Mouse (Mus musculus): ENCODE measurements around the gene Rasal3. TPM values are rescaled to one million over a fixed set of nuclear protein-coding genes. Genes with fewer than 3 reads are reported as not detected.
A peak's percentile ranks its signal among the peaks of the same experiment; 100 is the strongest.

Rasal3 gene
- polyA plus RNA-seq, 1 experiment, result 0.96 TPM

- Histone ChIP-seq H3K27me3 (ENCODE audit: control insufficient read depth, insufficient read depth, low read length, poor library complexity, severe bottlenecking) (no peaks in the 10 kb centered on the region), H3K9me3 (replicated peaks; ENCODE audit: control insufficient read depth, insufficient read depth, low read length, poor library complexity, severe bottlenecking) (no peaks in the 10 kb centered on the region), H3K4me3 (ENCODE audit: low read depth, low read length) (peak overlapping the region; percentile 77), H3K4me1 (ENCODE audit: control insufficient read depth, insufficient read depth, low read length) (peaks cover 2% of the 10 kb centered on the region), H3K9ac (ENCODE audit: low read depth, poor library complexity, severe bottlenecking) (peak overlapping the region; percentile 92), H3K27ac (ENCODE audit: insufficient read depth, low read length) (peak overlapping the region; percentile 63), H3K36me3 (ENCODE audit: control insufficient read depth, insufficient read depth, low read length, poor library complexity, severe bottlenecking) (peaks cover 39% of the 10 kb centered on the region)
- TF ChIP-seq EP300 (IDR thresholded peaks at IDR 0.05; ENCODE audit: insufficient read depth, low read depth, low read length), result peak; percentile 18; the same call in 1 of the 2 replicates
- no peak for TF ChIP-seq POLR2A (IDR thresholded peaks at IDR 0.05; ENCODE audit: insufficient read depth, low read length)
- no peak for TF ChIP-seq CTCF (IDR thresholded peaks at IDR 0.05; ENCODE audit: low read depth, low read length)
These were observed 39.1 kb downstream of the Rasal3 start for GRCm38 (mm10) chr17:32364331-32364730.

GRCm38 (mm10) chr17:32363821-32364301 is 39.5 kb downstream of the Rasal3 start:
- peak overlapping the region; percentile 77 for H3K4me3 ChIP-seq (ENCODE audit: low read depth, low read length)
- H3K9me3 ChIP-seq (replicated peaks; ENCODE audit: control insufficient read depth, insufficient read depth, low read length, poor library complexity, severe bottlenecking), result no peaks in the 10 kb centered on the region
- no peaks in the 10 kb centered on the region for H3K27me3 ChIP-seq (ENCODE audit: control insufficient read depth, insufficient read depth, low read length, poor library complexity, severe bottlenecking)
- no peak for TF ChIP-seq EP300 (IDR thresholded peaks at IDR 0.05; ENCODE audit: insufficient read depth, low read depth, low read length)
- no peak for TF ChIP-seq CTCF (IDR thresholded peaks at IDR 0.05; ENCODE audit: low read depth, low read length)
- TF ChIP-seq POLR2A (IDR thresholded peaks at IDR 0.05; ENCODE audit: insufficient read depth, low read length), result no peak
- no peak overlapping the region for H3K27ac ChIP-seq (ENCODE audit: insufficient read depth, low read length)
- H3K9ac ChIP-seq (ENCODE audit: low read depth, poor library complexity, severe bottlenecking), result peak overlapping the region; percentile 92
- H3K4me1 ChIP-seq (ENCODE audit: control insufficient read depth, insufficient read depth, low read length), result peaks cover 2% of the 10 kb centered on the region
- peaks cover 43% of the 10 kb centered on the region for H3K36me3 ChIP-seq (ENCODE audit: control insufficient read depth, insufficient read depth, low read length, poor library complexity, severe bottlenecking)

GRCm38 (mm10) chr17:32362686-32363085 is 40.7 kb downstream of the Rasal3 start:
- no peaks in the 10 kb centered on the region for H3K9me3 ChIP-seq (replicated peaks; ENCODE audit: control insufficient read depth, insufficient read depth, low read length, poor library complexity, severe bottlenecking)
- H3K4me3 ChIP-seq (ENCODE audit: low read depth, low read length), result no peak overlapping the region
- H3K27ac ChIP-seq (ENCODE audit: insufficient read depth, low read length), result no peak overlapping the region
- peaks cover 2% of the 10 kb centered on the region for H3K4me1 ChIP-seq (ENCODE audit: control insufficient read depth, insufficient read depth, low read length)
- no peaks in the 10 kb centered on the region for H3K27me3 ChIP-seq (ENCODE audit: control insufficient read depth, insufficient read depth, low read length, poor library complexity, severe bottlenecking)
- H3K9ac ChIP-seq (ENCODE audit: low read depth, poor library complexity, severe bottlenecking), result no peak overlapping the region
- peaks cover 54% of the 10 kb centered on the region for H3K36me3 ChIP-seq (ENCODE audit: control insufficient read depth, insufficient read depth, low read length, poor library complexity, severe bottlenecking)
- TF ChIP-seq EP300 (IDR thresholded peaks at IDR 0.05; ENCODE audit: insufficient read depth, low read depth, low read length), result no peak
- no peak for TF ChIP-seq CTCF (IDR thresholded peaks at IDR 0.05; ENCODE audit: low read depth, low read length)
- no peak for TF ChIP-seq POLR2A (IDR thresholded peaks at IDR 0.05; ENCODE audit: insufficient read depth, low read length)

- Histone ChIP-seq H3K27me3 (ENCODE audit: control insufficient read depth, insufficient read depth, low read length, poor library complexity, severe bottlenecking) (no peaks in the 10 kb centered on the region), H3K4me3 (ENCODE audit: low read depth, low read length) (no peak overlapping the region), H3K9me3 (replicated peaks; ENCODE audit: control insufficient read depth, insufficient read depth, low read length, poor library complexity, severe bottlenecking) (no peaks in the 10 kb centered on the region), H3K4me1 (ENCODE audit: control insufficient read depth, insufficient read depth, low read length) (peaks cover 2% of the 10 kb centered on the region), H3K27ac (ENCODE audit: insufficient read depth, low read length) (no peak overlapping the region), H3K36me3 (ENCODE audit: control insufficient read depth, insufficient read depth, low read length, poor library complexity, severe bottlenecking) (peaks cover 67% of the 10 kb centered on the region), H3K9ac (ENCODE audit: low read depth, poor library complexity, severe bottlenecking) (no peak overlapping the region)
- TF ChIP-seq CTCF (IDR thresholded peaks at IDR 0.05; ENCODE audit: low read depth, low read length) (no peak), EP300 (IDR thresholded peaks at IDR 0.05; ENCODE audit: insufficient read depth, low read depth, low read length) (no peak), POLR2A (IDR thresholded peaks at IDR 0.05; ENCODE audit: insufficient read depth, low read length) (no peak)
These were observed 43.5 kb downstream of the Rasal3 start for GRCm38 (mm10) chr17:32359928-32360327.

GRCm38 (mm10) chr17:32358943-32359340 is 44.4 kb downstream of the Rasal3 start:
- H3K4me1 ChIP-seq (ENCODE audit: control insufficient read depth, insufficient read depth, low read length), result peaks cover 2% of the 10 kb centered on the region
- H3K4me3 ChIP-seq (ENCODE audit: low read depth, low read length), result no peak overlapping the region
- no peaks in the 10 kb centered on the region for H3K27me3 ChIP-seq (ENCODE audit: control insufficient read depth, insufficient read depth, low read length, poor library complexity, severe bottlenecking)
- no peak for TF ChIP-seq CTCF (IDR thresholded peaks at IDR 0.05; ENCODE audit: low read depth, low read length)
- TF ChIP-seq POLR2A (IDR thresholded peaks at IDR 0.05; ENCODE audit: insufficient read depth, low read length), result no peak
- no peak for TF ChIP-seq EP300 (IDR thresholded peaks at IDR 0.05; ENCODE audit: insufficient read depth, low read depth, low read length)
- H3K9me3 ChIP-seq (replicated peaks; ENCODE audit: control insufficient read depth, insufficient read depth, low read length, poor library complexity, severe bottlenecking), result no peaks in the 10 kb centered on the region
- H3K9ac ChIP-seq (ENCODE audit: low read depth, poor library complexity, severe bottlenecking), result no peak overlapping the region
- H3K36me3 ChIP-seq (ENCODE audit: control insufficient read depth, insufficient read depth, low read length, poor library complexity, severe bottlenecking), result peaks cover 72% of the 10 kb centered on the region
- no peak overlapping the region for H3K27ac ChIP-seq (ENCODE audit: insufficient read depth, low read length)

- Histone ChIP-seq H3K9ac (ENCODE audit: low read depth, poor library complexity, severe bottlenecking) (no peak overlapping the region), H3K27me3 (ENCODE audit: control insufficient read depth, insufficient read depth, low read length, poor library complexity, severe bottlenecking) (no peaks in the 10 kb centered on the region), H3K27ac (ENCODE audit: insufficient read depth, low read length) (no peak overlapping the region), H3K4me3 (ENCODE audit: low read depth, low read length) (no peak overlapping the region), H3K9me3 (replicated peaks; ENCODE audit: control insufficient read depth, insufficient read depth, low read length, poor library complexity, severe bottlenecking) (no peaks in the 10 kb centered on the region), H3K4me1 (ENCODE audit: control insufficient read depth, insufficient read depth, low read length) (peaks cover 2% of the 10 kb centered on the region), H3K36me3 (ENCODE audit: control insufficient read depth, insufficient read depth, low read length, poor library complexity, severe bottlenecking) (peaks cover 72% of the 10 kb centered on the region)
- TF ChIP-seq CTCF (IDR thresholded peaks at IDR 0.05; ENCODE audit: low read depth, low read length) (no peak), POLR2A (IDR thresholded peaks at IDR 0.05; ENCODE audit: insufficient read depth, low read length) (no peak), EP300 (IDR thresholded peaks at IDR 0.05; ENCODE audit: insufficient read depth, low read depth, low read length) (no peak)
These were observed 45.0 kb downstream of the Rasal3 start for GRCm38 (mm10) chr17:32358192-32358942.
